Mouse (Mus musculus) kidney, adult 18-20 months (tissue): ENCODE results near the gene Cd7.
"Not testable (repeated sequence)": the region's sequence is repeated elsewhere in the genome, so short reads cannot be mapped to it uniquely, and the experiment has no call there.

Experiments
- DNase-seq: peaks from one replicate; pipeline ENCODE4 v3.0.0; 2021

The Cd7 gene

DNA sequence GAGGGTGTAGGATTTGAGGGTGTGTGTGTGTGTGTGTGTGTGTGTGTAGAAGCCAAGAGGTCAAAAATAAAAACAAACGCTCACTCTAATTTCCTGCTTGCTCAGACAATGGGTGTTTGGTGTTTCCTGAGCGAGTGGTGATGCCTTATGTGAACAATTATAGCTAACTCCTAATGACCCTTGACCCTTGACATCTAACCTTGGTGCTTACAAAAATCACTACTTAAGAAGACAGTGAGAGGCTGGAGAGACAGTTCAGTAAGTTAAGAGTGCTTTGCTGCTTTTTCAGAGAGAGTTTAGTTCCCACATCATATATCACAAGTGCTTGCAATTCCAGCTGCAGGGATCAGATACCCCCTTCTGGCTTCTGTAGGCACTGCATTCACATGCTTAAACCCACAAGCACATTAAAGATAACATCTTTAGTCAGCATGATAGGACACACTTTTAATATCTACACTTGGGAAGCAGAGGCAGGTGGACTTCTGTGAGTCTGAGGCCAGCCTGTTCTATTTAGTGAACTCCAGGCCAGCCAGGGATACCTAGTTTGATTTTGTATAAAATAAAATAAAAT, 8.7 kb upstream of the Cd7 start:
- DNase-seq: no peak

- DNase-seq: no peak
Observed at GRCm38 (mm10) chr11:121045286-121045685, 6.1 kb upstream of the Cd7 start.

GRCm38 (mm10) chr11:121043025-121043424, 3.8 kb upstream of the Cd7 start:
- not testable (repeated sequence) for DNase-seq

DNA sequence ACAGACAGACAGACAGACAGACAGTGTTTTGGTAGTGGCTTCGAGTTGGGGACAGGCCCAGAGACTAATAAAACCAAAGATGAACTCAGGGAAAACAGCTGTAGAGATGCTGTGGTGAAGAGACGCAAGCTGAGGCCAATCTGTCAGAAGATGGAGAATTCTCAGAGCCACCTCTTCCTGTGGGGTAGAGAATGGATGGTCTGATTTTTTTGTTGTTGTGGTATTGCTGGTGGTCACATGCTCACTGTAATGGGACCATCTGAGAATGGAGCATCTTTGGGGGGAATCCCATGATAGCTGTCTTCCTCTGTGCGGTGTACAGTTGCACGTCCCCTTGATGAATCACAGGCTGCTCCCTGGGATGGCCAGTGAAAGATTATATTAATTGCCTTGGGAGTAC, 3.3 kb upstream of the Cd7 start:
- no peak for DNase-seq

- DNase-seq: no peak
Observed at GRCm38 (mm10) chr11:121041636-121042035, 2.4 kb upstream of the Cd7 start.

- peak; percentile 82 for DNase-seq
Observed at GRCm38 (mm10) chr11:121041212-121041611, 2.0 kb upstream of the Cd7 start.

DNA sequence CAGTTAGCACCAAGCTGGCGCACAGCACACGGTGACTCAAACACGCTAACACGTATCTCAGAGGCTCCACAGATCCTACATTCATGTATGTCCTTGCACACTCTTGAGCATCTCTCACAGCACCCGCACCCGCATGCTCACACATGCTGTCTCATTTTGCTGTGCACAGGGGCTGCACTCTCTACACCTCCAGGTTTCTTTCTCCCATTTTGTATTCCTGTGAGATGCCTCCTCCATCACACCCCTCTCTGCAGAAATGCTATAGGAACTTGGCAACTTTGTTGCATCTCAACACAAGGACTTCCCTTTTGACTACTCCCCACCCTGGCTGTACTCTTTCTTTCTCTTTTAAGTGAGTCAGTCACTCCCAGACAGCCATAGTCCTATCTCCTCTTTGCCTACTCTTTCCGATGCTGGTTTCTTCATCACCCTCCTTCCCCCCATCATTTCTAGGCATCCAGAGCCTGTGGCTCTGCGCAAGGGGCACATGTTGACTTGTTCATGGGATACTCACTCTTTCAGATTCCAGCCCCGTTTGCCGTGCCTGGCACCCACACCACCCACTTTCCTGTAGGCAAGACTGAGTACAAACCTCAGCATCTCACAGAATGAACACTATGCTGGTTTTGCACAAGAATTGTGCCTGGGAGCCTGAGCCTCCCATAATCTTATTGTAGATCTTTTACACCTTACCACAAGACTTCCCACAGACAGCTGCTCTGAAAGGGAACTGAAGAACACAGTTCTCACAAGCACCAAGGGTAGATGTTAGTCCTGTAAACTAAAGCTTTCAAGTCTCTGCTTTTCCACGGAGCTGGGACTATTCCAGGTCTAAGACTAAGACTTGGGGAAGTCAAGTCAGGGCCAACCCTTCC, 615 bp downstream of the Cd7 start:
- no peak for DNase-seq

- DNase-seq: no peak
Observed at GRCm38 (mm10) chr11:121033118-121033517, 6.1 kb downstream of the Cd7 start.

GRCm38 (mm10) chr11:121027259-121027658, 12.0 kb downstream of the Cd7 start:
- no peak for DNase-seq

DNA sequence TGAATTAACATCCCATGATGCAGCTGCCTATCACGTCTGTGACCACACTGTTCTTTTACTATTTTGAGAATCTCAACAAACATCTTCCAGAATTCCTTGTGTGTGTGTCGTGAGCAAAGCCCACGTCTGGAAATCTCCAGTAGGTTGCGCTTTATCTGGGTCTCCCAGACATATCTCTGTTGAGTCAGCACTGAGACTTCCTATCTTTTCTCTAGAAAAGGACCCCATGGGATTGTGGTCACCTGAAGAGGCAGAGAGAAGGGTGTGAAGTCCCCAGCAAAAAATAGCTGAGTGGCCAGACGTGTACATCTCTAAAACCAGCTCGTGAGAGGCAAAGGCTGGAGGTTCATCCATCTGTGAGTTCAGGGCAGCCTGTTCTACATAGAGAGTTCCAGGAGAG, 15.1 kb downstream of the Cd7 start:
- DNase-seq: no peak

DNA sequence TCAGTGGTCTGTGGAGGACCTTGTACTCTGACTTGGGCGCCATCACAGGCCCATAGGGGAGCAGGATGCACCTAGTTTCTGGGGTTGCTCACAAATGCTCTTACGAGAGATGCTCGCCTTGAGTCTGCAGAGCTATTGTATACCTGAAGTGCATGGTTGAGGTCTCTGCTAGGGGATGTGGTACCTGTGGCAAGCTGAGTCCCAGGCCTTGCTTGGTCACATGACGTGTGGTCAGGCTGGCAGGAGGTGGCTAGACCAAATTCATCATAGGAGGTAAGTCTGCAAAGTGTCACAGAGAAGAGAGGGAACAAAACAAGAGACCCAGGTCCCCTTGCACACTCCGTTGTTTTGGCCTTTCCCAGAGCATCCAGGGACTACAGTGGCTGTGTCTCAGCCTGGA, 19.7 kb downstream of the Cd7 start:
- no peak for DNase-seq

DNA sequence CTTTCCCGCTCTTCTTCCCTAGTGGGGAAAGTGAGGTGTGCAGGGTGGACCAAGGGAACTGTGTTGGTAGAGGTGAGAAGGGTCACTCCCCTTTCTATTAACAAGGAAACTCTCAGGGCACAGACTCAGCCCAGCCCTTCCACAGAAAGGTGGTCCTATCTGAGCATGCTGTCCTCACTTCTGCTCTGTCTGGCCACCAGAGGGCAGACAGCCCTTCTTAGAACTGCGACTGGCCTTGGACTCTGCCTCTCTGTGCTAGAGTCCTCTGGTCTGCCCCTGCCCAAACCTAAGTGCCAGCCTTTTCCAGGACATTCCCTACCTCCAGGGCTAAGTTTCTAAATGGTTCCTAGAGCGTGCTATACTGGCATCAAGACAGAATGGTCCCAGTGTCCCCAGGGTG, 21.5 kb downstream of the Cd7 start:
- peak; percentile 76 for DNase-seq

GRCm38 (mm10) chr11:121015472-121015871, 23.7 kb downstream of the Cd7 start:
- no peak for DNase-seq

GRCm38 (mm10) chr11:121014896-121015300, 24.3 kb downstream of the Cd7 start:
- DNase-seq: peak; percentile 11

GRCm38 (mm10) chr11:121013656-121014055, 25.6 kb downstream of the Cd7 start:
- no peak for DNase-seq

DNA sequence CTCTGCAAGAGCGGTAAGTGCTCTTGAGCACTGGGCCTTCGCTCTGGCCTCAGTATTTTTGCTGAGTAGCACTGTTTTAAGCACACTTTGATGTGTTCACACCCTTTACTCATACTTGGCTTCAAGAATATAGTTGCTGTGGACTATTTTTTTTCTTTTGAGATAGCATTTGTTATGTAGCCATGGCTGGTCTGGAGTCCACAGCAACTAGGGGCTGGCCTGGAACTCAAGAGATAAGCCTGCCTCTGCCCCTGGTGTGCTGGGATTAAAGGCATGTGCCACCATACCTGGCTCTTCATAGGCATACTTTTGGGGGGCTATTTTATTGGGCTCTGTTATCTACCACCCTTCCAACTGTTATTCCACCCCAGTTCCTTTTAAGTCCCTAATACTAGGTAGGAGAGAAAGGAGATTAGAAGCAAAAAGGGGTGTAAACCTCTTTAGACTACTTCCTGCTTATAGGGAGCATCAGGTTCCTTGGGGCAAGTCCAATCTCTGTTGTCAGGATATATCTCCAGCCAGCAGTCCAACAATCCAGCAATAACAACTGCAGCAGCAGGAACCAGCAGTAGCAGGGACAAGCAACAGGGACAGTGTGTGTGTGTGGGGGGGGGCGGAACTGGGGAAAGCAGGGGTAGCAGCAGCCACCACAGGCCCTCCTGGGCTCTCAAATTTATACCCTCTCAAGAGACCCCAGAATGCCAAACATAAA, 29.0 kb downstream of the Cd7 start:
- DNase-seq: no peak

DNA sequence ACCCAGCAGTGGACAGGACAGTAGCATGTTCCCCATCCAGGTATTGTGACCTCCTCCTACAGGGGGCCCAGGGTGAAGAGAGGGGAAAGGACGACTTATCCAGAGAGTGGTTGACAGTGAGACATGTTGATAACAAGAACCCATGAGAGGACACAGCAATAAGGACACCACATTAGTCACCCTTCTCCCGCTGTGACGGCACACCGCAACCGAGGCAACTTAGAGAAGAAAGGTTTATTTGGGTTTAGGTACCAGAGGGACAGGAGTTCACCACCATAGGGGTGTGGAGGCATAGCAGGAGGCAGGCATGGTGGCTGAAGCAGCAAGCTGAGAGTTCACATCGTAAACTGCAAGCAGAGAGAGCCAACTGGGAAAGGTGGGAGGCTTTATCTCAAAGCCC, 33.0 kb downstream of the Cd7 start:
- no peak for DNase-seq

GRCm38 (mm10) chr11:121004281-121004680, 34.9 kb downstream of the Cd7 start:
- no peak for DNase-seq

- DNase-seq: no peak
Observed at GRCm38 (mm10) chr11:121001966-121002365, 37.3 kb downstream of the Cd7 start.

DNA sequence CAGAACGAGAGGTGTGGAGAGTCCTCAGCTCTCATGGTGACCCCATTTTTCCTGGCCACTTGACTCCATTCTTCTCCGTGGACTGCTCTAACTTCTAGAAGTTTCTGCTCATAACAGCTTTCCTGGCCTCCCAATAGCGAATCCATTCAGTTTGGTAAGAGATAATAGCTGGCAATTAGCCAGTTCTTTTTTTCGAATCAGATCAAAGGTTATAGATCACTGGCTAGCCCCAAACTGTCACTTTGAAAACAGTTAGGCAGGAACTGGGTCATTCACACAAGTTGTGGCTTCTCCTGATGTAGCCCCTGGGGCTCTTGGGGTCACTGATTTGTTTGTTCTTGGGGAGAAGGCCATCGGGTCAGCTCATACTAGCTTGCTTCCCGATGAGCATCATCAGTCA, 44.5 kb downstream of the Cd7 start:
- DNase-seq: no peak

GRCm38 (mm10) chr11:120993586-120993985, 45.6 kb downstream of the Cd7 start:
- no peak for DNase-seq

DNA sequence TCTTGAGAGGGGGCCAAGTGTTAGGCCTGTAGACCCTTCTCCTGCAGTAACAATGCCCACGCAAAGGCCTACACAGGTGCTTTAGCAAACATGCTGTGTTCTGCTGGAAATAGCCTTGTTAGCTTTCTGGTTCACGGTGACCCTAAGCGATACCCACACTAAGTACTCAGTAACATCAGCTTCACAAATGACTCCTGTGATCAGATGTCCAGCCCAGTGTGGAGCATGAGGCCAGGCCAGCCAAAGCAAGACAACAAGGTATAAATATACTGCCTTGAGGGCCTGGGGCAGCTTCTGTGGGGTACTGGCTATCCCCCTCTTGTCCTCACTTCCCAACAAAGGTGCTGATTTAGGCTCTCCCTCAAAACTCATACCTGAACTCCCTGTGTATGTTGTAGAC, 46.1 kb downstream of the Cd7 start:
- no peak for DNase-seq

GRCm38 (mm10) chr11:120991791-120992190, 47.4 kb downstream of the Cd7 start:
- DNase-seq: no peak

DNA sequence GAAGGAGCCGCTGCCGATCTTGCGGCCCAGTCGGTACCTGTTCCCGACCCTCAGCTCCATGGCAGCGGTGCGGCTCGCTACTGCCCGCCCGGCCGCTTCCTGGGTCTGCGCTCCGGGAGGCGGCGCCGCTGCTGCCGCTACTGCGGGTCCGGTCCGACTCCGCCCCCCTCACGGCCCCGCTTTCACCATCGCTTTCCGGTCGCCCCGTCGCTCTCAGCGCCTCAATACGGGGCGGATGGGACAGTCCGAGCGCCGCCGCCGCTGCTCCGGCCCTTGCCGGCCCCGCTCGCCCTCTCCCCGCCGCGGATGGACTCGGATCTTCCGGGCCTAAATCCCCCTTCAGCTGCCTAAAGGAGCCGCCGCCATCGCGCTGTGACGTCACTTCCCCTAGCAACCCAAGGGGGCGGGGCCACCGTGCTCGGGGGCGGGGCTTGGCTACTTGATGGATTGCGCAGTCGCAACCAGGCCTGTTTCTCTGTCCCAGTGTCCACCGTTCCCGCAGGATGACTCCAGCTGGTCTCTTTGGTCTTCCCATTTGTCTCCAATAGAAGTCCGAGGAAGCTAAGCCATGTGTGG, 48.2 kb downstream of the Cd7 start, which contains the start of gene Csnk1d:
Gene Csnk1d (minus strand): TSS at position 380 of the 576 bp plus-strand sequence.
- DNase-seq: peak; percentile 100
